Mouse (Mus musculus) cortical plate, adult 2 months (tissue): ENCODE data around the gene Man1a. TPM values are rescaled to one million over a fixed set of nuclear protein-coding genes. Genes with fewer than 3 reads are reported as not detected.
A peak's percentile ranks its signal among the peaks of the same experiment; 100 is the strongest.

Experiments used
- H3K27ac ChIP-seq: fragments of 200-500 bp; 2 replicates; pipeline ENCODE4 v1.5.1; 2012; ENCODE audit warnings: low read length, control low read depth, inconsistent platforms; ENCODE audit not compliant: insufficient read depth
- H3K4me1 ChIP-seq: fragments of 200-500 bp; 2 replicates; pipeline ENCODE4 v1.6.1; 2011; ENCODE audit warnings: low read length; ENCODE audit not compliant: control insufficient read depth, insufficient read depth
- H3K4me3 ChIP-seq: fragments of 200-500 bp; 2 replicates; pipeline ENCODE4 v1.5.1; 2011; ENCODE audit warnings: mild to moderate bottlenecking, low read length, control low read depth; ENCODE audit not compliant: insufficient read depth
- CTCF ChIP-seq: fragments of 200-500 bp; IDR thresholded peaks from 2 replicates; pipeline ENCODE4 v1.5.1; 2011; ENCODE audit warnings: mild to moderate bottlenecking, control low read depth, low read length; ENCODE audit not compliant: insufficient read depth; ENCODE audit errors: extremely low read depth
- POLR2A ChIP-seq: fragments of 200-500 bp; IDR thresholded peaks from 2 replicates; pipeline ENCODE4 v1.6.1; 2011; ENCODE audit warnings: mild to moderate bottlenecking, low read length, control low read depth; ENCODE audit not compliant: insufficient read depth; ENCODE audit errors: extremely low read depth
- polyA plus RNA-seq: library from polyadenylated mRNA; depleted of rRNA; stranded (reverse); fragments of >200 nt; gene quantifications from 2 replicates; pipeline ENCODE4 v1.2.3, GENCODE M21; 2012

The Man1a gene
- polyA plus RNA-seq, 1 experiment = 14.6 TPM

- H3K4me1 ChIP-seq = no peaks in the 10 kb centered on the region
- no peak for TF ChIP-seq POLR2A
- no peak for TF ChIP-seq CTCF
- H3K27ac ChIP-seq = no peak overlapping the region
- no peak overlapping the region for H3K4me3 ChIP-seq
These were observed 186.9 kb downstream of the Man1a start for GRCm38 (mm10) chr10:53889512-53889911.

- Histone ChIP-seq H3K27ac (no peak overlapping the region), H3K4me3 (no peak overlapping the region), H3K4me1 (no peaks in the 10 kb centered on the region)
- TF ChIP-seq POLR2A = no peak
- TF ChIP-seq CTCF = no peak
These were observed 187.9 kb downstream of the Man1a start for GRCm38 (mm10) chr10:53888382-53889110.

- no peak overlapping the region for H3K27ac ChIP-seq
- no peak for TF ChIP-seq CTCF
- no peak for TF ChIP-seq POLR2A
- H3K4me1 ChIP-seq = no peaks in the 10 kb centered on the region
- H3K4me3 ChIP-seq = no peak overlapping the region
These were observed 189.9 kb downstream of the Man1a start for GRCm38 (mm10) chr10:53886475-53886874.

- Histone ChIP-seq H3K4me3 (no peak overlapping the region), H3K27ac (no peak overlapping the region), H3K4me1 (no peaks in the 10 kb centered on the region)
- TF ChIP-seq POLR2A (no peak), CTCF (no peak)
These were observed 195.1 kb downstream of the Man1a start for GRCm38 (mm10) chr10:53881310-53881709.

- TF ChIP-seq CTCF (no peak), POLR2A (no peak)
- no peak overlapping the region for H3K27ac ChIP-seq
- no peaks in the 10 kb centered on the region for H3K4me1 ChIP-seq
- H3K4me3 ChIP-seq = no peak overlapping the region
These were observed 200.5 kb downstream of the Man1a start for GRCm38 (mm10) chr10:53875896-53876295.

- TF ChIP-seq POLR2A = no peak
- no peak for TF ChIP-seq CTCF
- no peak overlapping the region for H3K4me3 ChIP-seq
- H3K27ac ChIP-seq = no peak overlapping the region
- no peaks in the 10 kb centered on the region for H3K4me1 ChIP-seq
These were observed 202.2 kb downstream of the Man1a start for GRCm38 (mm10) chr10:53874191-53874590.

GRCm38 (mm10) chr10:53863486-53864357, 212.7 kb downstream of the Man1a start:
- H3K4me1 ChIP-seq = no peaks in the 10 kb centered on the region
- peak; percentile 85 for TF ChIP-seq CTCF
- TF ChIP-seq POLR2A = no peak

GRCm38 (mm10) chr10:53859879-53860278, 216.5 kb downstream of the Man1a start:
- Histone ChIP-seq H3K27ac (no peak overlapping the region), H3K4me3 (no peak overlapping the region), H3K4me1 (no peaks in the 10 kb centered on the region)
- TF ChIP-seq CTCF (no peak), POLR2A (no peak)

More at GRCm38 (mm10) chr10:53863486-53864357, 212.7 kb downstream of the Man1a start:
- no peak overlapping the region for H3K27ac ChIP-seq
- no peak overlapping the region for H3K4me3 ChIP-seq

- no peak for TF ChIP-seq POLR2A
- TF ChIP-seq CTCF = 0 out of 2 replicates have a peak, but pooled peaks have one; percentile 10
- Histone ChIP-seq H3K27ac (no peak overlapping the region), H3K4me1 (no peaks in the 10 kb centered on the region), H3K4me3 (no peak overlapping the region)
These were observed 217.2 kb downstream of the Man1a start for GRCm38 (mm10) chr10:53859224-53859623.
